Mouse (Mus musculus): ENCODE results near the gene Limd1. TPM values are rescaled to one million over a fixed set of nuclear protein-coding genes. Genes with fewer than 3 reads are reported as not detected.
"Not testable (repeated sequence)": the region's sequence is repeated elsewhere in the genome, so short reads cannot be mapped to it uniquely, and the experiment has no call there.

Gene Limd1
- 14.1 and 15.5 TPM in 2 replicates for polyA plus RNA-seq (2014; fragmentation: Nextera tagmentation; extraction: Ambion mirVana)

DNA sequence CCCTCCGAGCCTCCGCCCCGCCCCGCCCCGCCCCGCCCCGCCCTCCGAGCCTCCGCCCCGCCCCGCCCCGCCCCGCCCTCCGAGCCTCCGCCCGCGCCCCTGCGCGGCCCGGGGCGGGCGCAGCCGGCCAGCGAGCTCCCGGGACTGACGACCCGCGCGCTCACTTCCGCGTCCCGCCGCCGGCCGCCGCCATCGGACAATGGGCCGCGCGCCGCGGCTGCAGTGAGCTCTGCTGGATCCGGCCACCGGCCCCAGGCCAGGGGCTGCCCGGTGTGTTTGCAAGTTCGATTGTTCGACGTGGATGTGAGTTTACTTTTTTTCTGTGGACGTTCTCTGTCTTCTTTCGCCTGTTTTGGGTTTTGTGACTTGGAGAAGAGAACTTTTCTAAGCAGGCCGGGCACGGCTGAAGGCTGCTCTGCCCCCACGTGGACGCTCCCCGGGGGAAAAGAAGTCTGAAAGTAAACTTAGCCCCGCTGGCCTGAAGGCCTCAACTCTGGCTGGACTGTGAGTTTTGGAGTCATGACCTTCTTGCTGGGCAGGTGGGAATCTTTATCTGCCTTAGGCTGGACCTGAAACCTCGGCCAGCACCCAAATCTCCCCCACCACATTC is at the start of gene Limd1:
Gene Limd1, plus strand, starts transcription at position 121 of the 610 bp plus-strand sequence.
- peaks cover 13% of the 10 kb centered on the region for H3K4me1 ChIP-seq (replicated peaks; ENCODE audit: control insufficient read depth, insufficient read depth, low read length)
- peak within 1 kb of the TSS; percentile 66 for H3K4me2 ChIP-seq (replicated peaks)
- ATAC-seq (ENCODE audit: low FRiP score) (peak; percentile 75), DNase-seq (ENCODE audit: low spot score) (peak; percentile 45)
- no peaks in the 10 kb centered on the region for H3K27me3 ChIP-seq (ENCODE audit: control insufficient read depth, insufficient read depth, low read length)
- no peaks in the 10 kb centered on the region for H3K9me3 ChIP-seq (ENCODE audit: control insufficient read depth, low read length)
- peak within 1 kb of the TSS; percentile 51; the same call in 1 of the 2 replicates for H3K27ac ChIP-seq
- H3K9ac ChIP-seq: peak within 1 kb of the TSS; percentile 67
- H3K4me3 ChIP-seq (replicated peaks; ENCODE audit: low read length): peak within 1 kb of the TSS; percentile 55
- WGBS: 1% methylated on average over 26 of the region's 57 CpGs
- H3K36me3 ChIP-seq (replicated peaks; ENCODE audit: control insufficient read depth, insufficient read depth): no peaks in the 10 kb centered on the region

- H3K9ac ChIP-seq: no peak overlapping the region
- H3K27me3 ChIP-seq (ENCODE audit: control insufficient read depth, insufficient read depth, low read length): no peaks in the 10 kb centered on the region
- DNase-seq (ENCODE audit: low spot score) (no peak), ATAC-seq (ENCODE audit: low FRiP score) (no peak)
- no peak overlapping the region for H3K4me2 ChIP-seq (replicated peaks)
- H3K4me1 ChIP-seq (replicated peaks; ENCODE audit: control insufficient read depth, insufficient read depth, low read length): no peaks in the 10 kb centered on the region
- no peak overlapping the region for H3K27ac ChIP-seq
- H3K4me3 ChIP-seq (replicated peaks; ENCODE audit: low read length): no peak overlapping the region
- peaks cover 36% of the 10 kb centered on the region; the same call in 1 of the 2 replicates for H3K36me3 ChIP-seq (replicated peaks; ENCODE audit: control insufficient read depth, insufficient read depth)
- WGBS: 82% methylated on average over 4 of the region's 4 CpGs
- H3K9me3 ChIP-seq (ENCODE audit: control insufficient read depth, low read length): no peaks in the 10 kb centered on the region
Observed at GRCm38 (mm10) chr9:123429863-123430262, 48.6 kb upstream of the Limd1 start.

- H3K4me3 ChIP-seq (replicated peaks; ENCODE audit: low read length): no peak overlapping the region
- ATAC-seq (ENCODE audit: low FRiP score) (no peak), DNase-seq (ENCODE audit: low spot score) (no peak)
- H3K27me3 ChIP-seq (ENCODE audit: control insufficient read depth, insufficient read depth, low read length): no peaks in the 10 kb centered on the region
- H3K4me2 ChIP-seq (replicated peaks): no peak overlapping the region
- no peaks in the 10 kb centered on the region for H3K4me1 ChIP-seq (replicated peaks; ENCODE audit: control insufficient read depth, insufficient read depth, low read length)
- no peak overlapping the region for H3K9ac ChIP-seq
- no peak overlapping the region for H3K27ac ChIP-seq
- H3K9me3 ChIP-seq (ENCODE audit: control insufficient read depth, low read length): no peaks in the 10 kb centered on the region
- peaks cover 38% of the 10 kb centered on the region for H3K36me3 ChIP-seq (replicated peaks; ENCODE audit: control insufficient read depth, insufficient read depth)
Observed at GRCm38 (mm10) chr9:123430973-123431372, 47.5 kb upstream of the Limd1 start.

GRCm38 (mm10) chr9:123438223-123438622 is 40.3 kb upstream of the Limd1 start:
- Histone ChIP-seq H3K27ac (no peak overlapping the region), H3K9ac (no peak overlapping the region), H3K27me3 (ENCODE audit: control insufficient read depth, insufficient read depth, low read length) (no peaks in the 10 kb centered on the region), H3K4me3 (replicated peaks; ENCODE audit: low read length) (no peak overlapping the region), H3K36me3 (replicated peaks; ENCODE audit: control insufficient read depth, insufficient read depth) (peaks cover 50% of the 10 kb centered on the region), H3K4me1 (replicated peaks; ENCODE audit: control insufficient read depth, insufficient read depth, low read length) (no peaks in the 10 kb centered on the region), H3K4me2 (replicated peaks) (no peak overlapping the region), H3K9me3 (ENCODE audit: control insufficient read depth, low read length) (no peaks in the 10 kb centered on the region)
- ATAC-seq (ENCODE audit: low FRiP score): no peak
- 75% methylated on average over 2 of the region's 2 CpGs for WGBS
- DNase-seq (ENCODE audit: low spot score): no peak

GRCm38 (mm10) chr9:123440230-123441058 is 38.1 kb upstream of the Limd1 start:
- DNase-seq (ENCODE audit: low spot score) (peak; percentile 70), ATAC-seq (ENCODE audit: low FRiP score) (no peak; the same call in 1 of the 2 replicates)
- 27% methylated on average over 5 of the region's 5 CpGs for WGBS
- no peaks in the 10 kb centered on the region for H3K27me3 ChIP-seq (ENCODE audit: control insufficient read depth, insufficient read depth, low read length)
- H3K9me3 ChIP-seq (ENCODE audit: control insufficient read depth, low read length): no peaks in the 10 kb centered on the region
- H3K27ac ChIP-seq: no peak overlapping the region
- H3K9ac ChIP-seq: no peak overlapping the region; the same call in 1 of the 2 replicates
- H3K4me1 ChIP-seq (replicated peaks; ENCODE audit: control insufficient read depth, insufficient read depth, low read length): no peaks in the 10 kb centered on the region
- no peak overlapping the region for H3K4me2 ChIP-seq (replicated peaks)
- no peak overlapping the region for H3K4me3 ChIP-seq (replicated peaks; ENCODE audit: low read length)
- peaks cover 43% of the 10 kb centered on the region for H3K36me3 ChIP-seq (replicated peaks; ENCODE audit: control insufficient read depth, insufficient read depth)

GRCm38 (mm10) chr9:123447101-123447500 is 31.4 kb upstream of the Limd1 start:
- H3K4me1 ChIP-seq (replicated peaks; ENCODE audit: control insufficient read depth, insufficient read depth, low read length); H3K4me3 ChIP-seq (replicated peaks; ENCODE audit: low read length); H3K9me3 ChIP-seq (ENCODE audit: control insufficient read depth, low read length); H3K27me3 ChIP-seq (ENCODE audit: control insufficient read depth, insufficient read depth, low read length); ATAC-seq (ENCODE audit: low FRiP score); H3K27ac ChIP-seq; H3K9ac ChIP-seq; H3K36me3 ChIP-seq (replicated peaks; ENCODE audit: control insufficient read depth, insufficient read depth); H3K4me2 ChIP-seq (replicated peaks); DNase-seq (ENCODE audit: low spot score): not testable (repeated sequence)
- WGBS: 96% methylated on average over 3 of the region's 3 CpGs

- 0 out of 2 replicates have a peak, but pooled peaks cover 13% of the 10 kb centered on the region for H3K36me3 ChIP-seq (replicated peaks; ENCODE audit: control insufficient read depth, insufficient read depth)
- H3K27ac ChIP-seq: no peak overlapping the region
- no peak for ATAC-seq (ENCODE audit: low FRiP score)
- no peak for DNase-seq (ENCODE audit: low spot score)
- H3K4me1 ChIP-seq (replicated peaks; ENCODE audit: control insufficient read depth, insufficient read depth, low read length): no peaks in the 10 kb centered on the region
- no peaks in the 10 kb centered on the region for H3K27me3 ChIP-seq (ENCODE audit: control insufficient read depth, insufficient read depth, low read length)
- H3K4me2 ChIP-seq (replicated peaks): no peak overlapping the region
- no peak overlapping the region for H3K9ac ChIP-seq
- no peak overlapping the region for H3K4me3 ChIP-seq (replicated peaks; ENCODE audit: low read length)
- H3K9me3 ChIP-seq (ENCODE audit: control insufficient read depth, low read length): no peaks in the 10 kb centered on the region
Observed at GRCm38 (mm10) chr9:123448594-123448993, 29.9 kb upstream of the Limd1 start.

DNA sequence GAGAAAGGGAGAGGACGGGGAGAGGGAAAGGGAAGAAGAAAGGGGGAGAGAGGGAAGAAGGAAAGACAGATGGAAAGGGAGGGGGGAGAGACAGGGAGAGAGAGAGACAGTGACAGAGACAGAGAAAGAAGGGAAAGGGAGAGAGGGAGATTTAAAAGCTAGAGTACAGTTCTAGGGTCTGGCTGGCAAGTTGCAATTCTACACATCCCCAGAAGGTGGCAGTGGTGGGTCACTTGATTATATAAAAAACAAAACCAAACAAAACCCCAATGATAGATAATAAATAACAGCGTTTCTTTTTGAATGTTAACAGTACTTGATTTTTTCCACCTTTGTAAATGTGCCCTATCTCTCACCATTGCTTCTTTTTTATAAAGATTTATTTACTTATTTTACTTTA is 28.3 kb upstream of the Limd1 start:
- H3K27me3 ChIP-seq (ENCODE audit: control insufficient read depth, insufficient read depth, low read length): no peaks in the 10 kb centered on the region
- H3K27ac ChIP-seq: no peak overlapping the region
- H3K9me3 ChIP-seq (ENCODE audit: control insufficient read depth, low read length): no peaks in the 10 kb centered on the region
- no peaks in the 10 kb centered on the region for H3K4me1 ChIP-seq (replicated peaks; ENCODE audit: control insufficient read depth, insufficient read depth, low read length)
- no peak overlapping the region for H3K4me3 ChIP-seq (replicated peaks; ENCODE audit: low read length)
- peaks cover 17% of the 10 kb centered on the region; the same call in 1 of the 2 replicates for H3K36me3 ChIP-seq (replicated peaks; ENCODE audit: control insufficient read depth, insufficient read depth)
- DNase-seq (ENCODE audit: low spot score) (peak; percentile 80), ATAC-seq (ENCODE audit: low FRiP score) (no peak)
- 46% methylated on average over 2 of the region's 2 CpGs for WGBS
- no peak overlapping the region for H3K4me2 ChIP-seq (replicated peaks)
- H3K9ac ChIP-seq: no peak overlapping the region

- no peak overlapping the region for H3K27ac ChIP-seq
- H3K4me2 ChIP-seq (replicated peaks): no peak overlapping the region
- no peaks in the 10 kb centered on the region for H3K9me3 ChIP-seq (ENCODE audit: control insufficient read depth, low read length)
- H3K4me3 ChIP-seq (replicated peaks; ENCODE audit: low read length): no peak overlapping the region
- peaks cover 25% of the 10 kb centered on the region for H3K36me3 ChIP-seq (replicated peaks; ENCODE audit: control insufficient read depth, insufficient read depth)
- H3K27me3 ChIP-seq (ENCODE audit: control insufficient read depth, insufficient read depth, low read length): no peaks in the 10 kb centered on the region
- 80% methylated on average over 3 of the region's 3 CpGs for WGBS
- no peaks in the 10 kb centered on the region for H3K4me1 ChIP-seq (replicated peaks; ENCODE audit: control insufficient read depth, insufficient read depth, low read length)
- DNase-seq (ENCODE audit: low spot score) (no peak), ATAC-seq (ENCODE audit: low FRiP score) (no peak)
- H3K9ac ChIP-seq: no peak overlapping the region
Observed at GRCm38 (mm10) chr9:123451772-123452171, 26.7 kb upstream of the Limd1 start.

All from hindbrain, embryonic 14.5 days (tissue).